Mouse (Mus musculus) A20 (cell line): ENCODE measurements at regions not wholly inside any gene's neighbourhood (a gene's known extent, or its start where the extent isn't known, plus 50 kb on each side); places are given as distances from the start of the nearest gene placed in this dataset.
"Not testable (repeated sequence)": the region's sequence is repeated elsewhere in the genome, so short reads cannot be mapped to it uniquely, and the experiment has no call there.

ENCODE experiments used
- DNase-seq: peaks from one replicate; pipeline ENCODE4 v3.0.0-alpha.2; 2011; ENCODE audit warnings: low read depth, low spot score

GRCm38 (mm10) chrX:104931153-104931706 lies 74.2 kb upstream of the Magee2 start:
- no peak for DNase-seq

- no peak for DNase-seq
These were observed 94.5 kb upstream of the Magee2 start for GRCm38 (mm10) chrX:104951587-104951986.

GRCm38 (mm10) chrX:104952809-104953208 lies 95.7 kb upstream of the Magee2 start:
- not testable (repeated sequence) for DNase-seq

GRCm38 (mm10) chrX:104953391-104953790 lies 96.3 kb upstream of the Magee2 start:
- not testable (repeated sequence) for DNase-seq

- no peak for DNase-seq
These were observed 101.1 kb upstream of the Pbdc1 start for GRCm38 (mm10) chrX:104978432-104978831.

GRCm38 (mm10) chrX:105003260-105003659 lies 76.3 kb upstream of the Pbdc1 start:
- peak; percentile 34 for DNase-seq

GRCm38 (mm10) chrX:105006445-105006844 lies 73.1 kb upstream of the Pbdc1 start:
- DNase-seq: peak; percentile 43
